Mouse (Mus musculus) thymus, postnatal 25 days (tissue): ENCODE measurements around the gene Parp4.

Experiments used
- DNase-seq: peaks from one replicate; pipeline ENCODE4 v3.0.0; 2022

Parp4 gene

GRCm38 (mm10) chr14:56617470-56617869 is 42.1 kb downstream of the Parp4 start:
- DNase-seq = no peak

- DNase-seq = no peak
These were observed 45.0 kb downstream of the Parp4 start for GRCm38 (mm10) chr14:56620425-56620824.

GRCm38 (mm10) chr14:56626202-56626601 is 50.8 kb downstream of the Parp4 start:
- DNase-seq = no peak

- DNase-seq = no peak
These were observed 52.9 kb downstream of the Parp4 start for GRCm38 (mm10) chr14:56628336-56628735.

GRCm38 (mm10) chr14:56631109-56631508 is 55.7 kb downstream of the Parp4 start:
- no peak for DNase-seq

- DNase-seq = no peak
These were observed 71.8 kb downstream of the Parp4 start for GRCm38 (mm10) chr14:56647206-56647605.

GRCm38 (mm10) chr14:56649448-56649847 is 74.0 kb downstream of the Parp4 start:
- no peak for DNase-seq

- DNase-seq = no peak
These were observed 90.2 kb downstream of the Parp4 start for GRCm38 (mm10) chr14:56665651-56666050.

GRCm38 (mm10) chr14:56666909-56667308 is 91.5 kb downstream of the Parp4 start:
- no peak for DNase-seq

GRCm38 (mm10) chr14:56667969-56668802 is 92.8 kb downstream of the Parp4 start, which contains the start of gene Mphosph8:
Gene Mphosph8, plus strand, starts transcription at chr14:56668248.
- peak; percentile 99 for DNase-seq

- no peak for DNase-seq
These were observed 93.7 kb downstream of the Parp4 start for GRCm38 (mm10) chr14:56669046-56669620.

GRCm38 (mm10) chr14:56685426-56685825 is 110.0 kb downstream of the Parp4 start:
- no peak for DNase-seq

GRCm38 (mm10) chr14:56689116-56689515 is 113.7 kb downstream of the Parp4 start:
- no peak for DNase-seq

- DNase-seq = no peak
These were observed 114.3 kb downstream of the Parp4 start for GRCm38 (mm10) chr14:56689766-56690165.

- DNase-seq = no peak
These were observed 120.1 kb downstream of the Parp4 start for GRCm38 (mm10) chr14:56695495-56695894.

- no peak for DNase-seq
These were observed 122.4 kb downstream of the Parp4 start for GRCm38 (mm10) chr14:56697836-56698235.

GRCm38 (mm10) chr14:56702644-56703043 is 127.2 kb downstream of the Parp4 start:
- DNase-seq = no peak

GRCm38 (mm10) chr14:56705687-56706086 is 130.3 kb downstream of the Parp4 start:
- no peak for DNase-seq
